Mouse (Mus musculus) cerebellum, postnatal 14 days (tissue): ENCODE data around the gene Gdap1l1.
A peak's percentile ranks its signal among the peaks of the same experiment; 100 is the strongest.

Experiments
- DNase-seq, 2 experiments: peaks; one replicate each; pipeline ENCODE4 v3.0.0; 2021; ENCODE audit warnings: mixed read lengths in 2 of 2

Gdap1l1 gene

GRCm38 (mm10) chr2:163467585-163467984 lies 29.3 kb downstream of the Gdap1l1 start:
- DNase-seq: no peak

- no peak for DNase-seq
These were observed 30.6 kb downstream of the Gdap1l1 start for GRCm38 (mm10) chr2:163468866-163469265.

GRCm38 (mm10) chr2:163469711-163470110 lies 31.4 kb downstream of the Gdap1l1 start:
- DNase-seq: no peak

DNA sequence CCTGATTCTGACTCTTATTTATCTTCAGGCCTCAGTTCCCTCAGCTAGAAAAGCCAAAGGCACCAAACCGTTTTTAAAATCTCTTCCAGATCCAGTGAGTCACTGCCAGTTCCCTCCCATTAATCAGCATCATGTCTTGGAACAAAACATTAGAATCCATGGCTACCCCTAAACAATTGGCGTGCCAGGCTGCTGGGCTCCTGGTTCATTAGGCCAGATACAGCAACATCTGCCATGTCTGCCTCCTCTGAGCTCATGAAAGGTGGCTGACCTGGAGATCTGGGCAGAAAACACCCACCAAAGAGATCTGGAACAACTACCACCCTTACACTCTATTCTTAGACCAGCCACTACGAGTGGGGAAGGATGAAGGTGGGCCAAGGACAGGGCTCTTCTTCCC lies 32.9 kb downstream of the Gdap1l1 start:
- DNase-seq: no peak

DNA sequence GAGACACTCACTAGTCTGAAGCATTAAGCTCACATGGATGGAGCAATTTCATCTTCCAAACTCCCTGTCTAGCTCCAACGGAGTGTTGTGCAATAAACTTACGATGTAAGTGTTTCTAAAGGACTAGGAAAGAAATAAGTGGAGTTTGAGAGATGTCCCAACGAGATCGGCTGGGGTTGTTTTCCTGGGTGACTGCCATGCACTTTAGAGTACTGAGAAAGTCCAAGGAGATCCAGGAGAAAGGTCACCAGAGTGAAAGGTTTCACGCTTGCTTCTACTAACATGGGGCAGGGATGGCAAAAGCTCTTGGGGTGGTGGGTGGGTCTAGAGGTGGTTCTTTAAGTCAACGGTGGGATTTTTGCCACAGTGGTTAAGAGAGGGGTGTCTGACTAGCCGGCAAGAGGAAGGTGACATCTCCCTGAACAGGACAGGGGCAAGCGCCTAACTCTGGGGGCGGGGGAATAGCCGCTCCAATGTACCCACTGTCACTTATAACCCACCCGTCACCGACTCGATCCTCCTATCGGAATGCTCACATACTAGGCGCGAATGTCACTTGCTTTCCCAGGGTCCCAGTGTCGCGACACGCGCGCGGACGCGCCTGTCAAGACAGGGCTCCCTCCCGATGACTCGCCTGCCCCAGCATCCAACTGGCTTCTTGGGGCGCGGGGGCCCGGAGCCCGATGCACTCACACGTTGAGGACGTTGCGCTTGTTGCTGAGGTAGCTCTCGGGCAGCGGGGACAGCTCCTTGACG lies 33.6 kb downstream of the Gdap1l1 start:
- no peak for DNase-seq

- DNase-seq: peak; percentile 98 to 99
These were observed 34.2 kb downstream of the Gdap1l1 start, which contains the start of gene Fitm2 for GRCm38 (mm10) chr2:163472466-163472851. TSS of gene Fitm2 (minus strand) at chr2:163472629.

GRCm38 (mm10) chr2:163480191-163480825 lies 42.0 kb downstream of the Gdap1l1 start:
- DNase-seq: peak in 1 of 2 experiments; percentile 44

DNA sequence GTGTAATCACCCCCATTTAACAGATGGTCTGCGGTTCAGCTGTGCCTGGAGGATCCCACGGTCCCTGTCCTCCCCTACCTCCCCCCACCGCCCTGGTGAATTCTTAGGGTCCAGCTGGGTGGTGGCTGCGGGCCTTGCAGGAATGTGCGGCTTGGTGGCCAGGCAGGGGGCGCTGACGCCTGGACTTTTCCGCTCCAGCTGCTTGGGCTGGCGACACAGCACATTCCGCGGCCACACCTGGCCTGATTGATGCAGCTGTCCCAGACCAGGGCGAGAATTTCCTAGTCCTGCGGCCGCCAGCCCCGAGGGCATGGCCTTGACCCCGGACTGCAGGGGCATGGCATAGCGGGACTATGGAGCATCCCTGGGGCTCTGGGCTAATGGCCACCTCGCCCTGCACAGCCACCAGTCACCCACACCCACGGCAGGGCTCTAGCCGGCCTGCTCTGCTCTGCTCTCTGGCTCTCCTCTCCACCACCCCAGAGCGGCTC lies 43.3 kb downstream of the Gdap1l1 start:
- no peak for DNase-seq

GRCm38 (mm10) chr2:163487360-163487759 lies 49.1 kb downstream of the Gdap1l1 start:
- DNase-seq: no peak

GRCm38 (mm10) chr2:163489725-163490291 lies 51.5 kb downstream of the Gdap1l1 start:
- DNase-seq: no peak

DNA sequence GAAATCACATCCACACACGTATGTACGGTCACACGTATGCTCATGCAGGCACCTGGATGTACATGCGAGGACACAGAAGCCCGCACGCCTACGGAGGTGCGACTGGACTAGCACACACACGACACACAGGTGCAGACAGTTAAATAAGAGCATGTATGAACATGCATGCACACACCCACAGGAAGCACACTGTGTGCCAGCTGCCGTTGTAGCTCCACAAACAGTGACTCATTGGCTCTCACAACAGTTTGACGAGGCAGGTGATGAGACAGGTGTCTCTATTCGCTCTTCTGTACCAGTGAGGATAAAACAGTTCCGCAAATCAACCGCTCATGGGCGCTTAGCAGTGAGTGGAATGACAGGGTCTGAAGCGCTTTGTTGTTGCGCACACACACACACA lies 52.4 kb downstream of the Gdap1l1 start:
- DNase-seq: no peak

GRCm38 (mm10) chr2:163491351-163491750 lies 53.1 kb downstream of the Gdap1l1 start:
- peak; percentile 42 to 49 for DNase-seq

DNA sequence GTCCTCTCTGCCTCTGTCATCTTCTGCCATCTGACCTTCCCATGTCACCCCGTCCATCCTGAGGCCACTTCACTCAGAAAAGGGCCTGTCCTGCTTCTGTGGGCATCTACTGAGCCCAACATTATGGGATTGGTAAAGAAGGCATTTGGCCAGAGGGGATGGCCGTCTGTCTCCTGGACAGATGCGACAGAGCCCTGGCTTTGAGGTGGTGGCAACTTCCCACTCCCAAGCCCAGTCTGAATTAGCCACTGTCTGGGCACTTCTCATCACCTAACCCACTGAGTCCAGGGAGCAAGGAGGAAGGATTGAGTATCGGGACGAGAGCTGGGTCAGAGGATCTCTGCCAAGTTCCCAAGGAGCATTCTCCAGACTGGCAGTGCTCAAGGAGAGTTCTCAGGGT lies 53.7 kb downstream of the Gdap1l1 start, which contains the start of gene R3hdml:
R3hdml (plus strand) TSS at position 301 of the 400 bp plus-strand sequence.
- no peak for DNase-seq

- DNase-seq: peak in 1 of 2 experiments; percentile 14
These were observed 54.8 kb downstream of the Gdap1l1 start for GRCm38 (mm10) chr2:163493031-163493430.

DNA sequence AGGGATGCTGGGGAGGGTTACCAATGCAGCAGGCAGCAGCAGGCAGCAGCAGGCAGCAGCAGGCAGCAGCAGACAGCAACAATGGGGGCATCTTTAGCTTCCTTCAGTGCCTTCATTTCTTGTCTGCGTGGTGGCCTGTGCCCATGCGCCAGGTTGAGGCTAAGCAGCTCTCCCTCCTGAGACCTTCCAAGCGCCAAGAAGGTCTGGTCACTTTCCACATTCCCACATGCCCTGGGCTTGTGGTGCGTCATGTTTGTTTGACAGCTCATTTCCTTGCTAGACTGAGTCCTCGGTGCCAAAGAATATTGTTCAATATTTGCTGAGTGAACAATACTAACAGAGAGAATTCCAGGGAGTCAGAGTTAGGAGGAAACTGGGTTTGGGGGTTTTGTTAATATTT lies 55.7 kb downstream of the Gdap1l1 start:
- DNase-seq: peak; percentile 58 to 74

GRCm38 (mm10) chr2:163494456-163494855 lies 56.2 kb downstream of the Gdap1l1 start:
- DNase-seq: no peak

DNA sequence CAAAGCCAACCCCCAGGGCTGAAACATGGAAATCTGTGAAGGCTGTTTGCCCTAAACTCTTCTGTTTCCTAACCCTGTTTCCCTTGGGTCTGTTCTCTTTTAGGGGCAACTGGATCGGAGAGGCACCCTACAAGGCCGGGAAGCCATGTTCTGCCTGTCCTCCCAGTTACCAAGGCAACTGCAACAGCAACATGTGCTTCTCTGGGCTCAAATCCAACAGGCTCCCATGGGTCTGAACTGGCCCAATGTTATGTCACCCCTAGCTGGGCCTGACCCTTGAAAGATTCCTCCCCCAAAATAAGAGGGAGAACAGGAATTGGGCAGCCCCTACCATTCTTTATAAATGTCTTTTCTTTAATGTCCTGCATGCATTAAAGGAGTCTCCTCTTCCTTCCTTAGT lies 63.9 kb downstream of the Gdap1l1 start:
- peak in 1 of 2 experiments; percentile 41 for DNase-seq

DNA sequence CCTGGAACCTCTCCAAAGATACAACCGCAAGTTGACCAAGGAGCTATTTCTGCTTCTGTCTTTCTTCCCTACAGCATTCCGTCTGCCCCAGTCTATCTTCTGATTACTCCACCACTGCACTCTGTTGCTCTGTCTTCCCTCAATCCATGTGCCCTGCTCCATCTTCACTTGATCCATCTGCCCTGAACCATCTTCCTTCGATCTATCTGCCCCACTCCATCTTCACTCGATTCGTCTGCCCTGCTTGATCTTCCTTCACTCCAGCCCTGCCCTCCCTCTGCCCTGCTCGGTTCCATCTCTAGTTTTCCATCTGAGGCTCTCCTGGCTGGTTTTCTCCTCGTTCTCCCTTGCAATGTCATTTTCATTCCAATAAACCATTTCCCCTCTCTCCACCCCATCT lies 64.9 kb downstream of the Gdap1l1 start:
- DNase-seq: no peak
